Mouse (Mus musculus) kidney, adult 2 months (tissue): ENCODE data around the gene Tll1.

Experiments
- CTCF ChIP-seq: fragments of 200-500 bp; conservative IDR thresholded peaks from 2 replicates; pipeline ENCODE4 v1.5.1; 2011; ENCODE audit warnings: low read depth, mild to moderate bottlenecking, control low read depth, low read length, moderate library complexity, mixed read lengths; ENCODE audit not compliant: insufficient read depth, insufficient read length
- POLR2A ChIP-seq: fragments of 200-500 bp; IDR thresholded peaks from one replicate; pipeline ENCODE4 v1.6.1; 2011; ENCODE audit warnings: low read depth, low read length, control low read depth

DNA sequence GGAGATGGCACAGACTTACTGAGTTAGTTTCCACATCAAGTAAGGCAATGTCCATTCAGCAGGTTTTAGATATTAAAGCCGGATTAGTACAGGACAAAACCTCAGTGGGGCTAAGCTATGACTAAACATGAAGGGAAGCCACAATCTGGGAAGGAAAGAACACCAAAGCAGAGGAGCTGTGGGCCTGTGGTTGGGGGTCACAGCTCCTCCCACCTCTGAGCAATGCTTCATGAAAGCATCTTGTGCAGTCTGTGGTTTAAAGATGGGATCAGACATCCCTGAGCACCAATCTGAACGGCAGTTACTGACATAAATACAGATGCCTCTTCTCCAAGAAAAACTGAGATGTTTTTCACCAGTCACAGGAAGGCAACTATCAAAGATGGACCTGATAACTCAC, 132.7 kb downstream of the Tll1 start:
- TF ChIP-seq POLR2A (no peak), CTCF (no peak)
